Mouse (Mus musculus) midbrain, embryonic 14.5 days (tissue): ENCODE results near the gene Trpd52l3. TPM values are rescaled to one million over a fixed set of nuclear protein-coding genes. Genes with fewer than 3 reads are reported as not detected.
"Not testable (repeated sequence)": the region's sequence is repeated elsewhere in the genome, so short reads cannot be mapped to it uniquely, and the experiment has no call there.

Source experiments
- ATAC-seq: fragments of 200-750 bp; cut with Nextera tagmentation; 2 replicates; pipeline ENCODE4 v1.8.0; 2017; ENCODE audit warnings: moderate number of reproducible peaks, moderate library complexity; ENCODE audit not compliant: low FRiP score, low TSS enrichment
- DNase-seq: peaks from one replicate; pipeline ENCODE4 v3.0.0-alpha.2; 2015
- H3K27ac ChIP-seq: fragments of 300-500 bp; sonication (generic); replicated peaks from 2 replicates; pipeline ENCODE4 v1.5.1; 2014; ENCODE audit warnings: mild to moderate bottlenecking, low read depth, low read length, moderate library complexity
- H3K27me3 ChIP-seq: fragments of 300-500 bp; sonication (generic); 2 replicates; pipeline ENCODE4 v1.6.1; 2014; ENCODE audit warnings: low read length, control low read depth, mixed read lengths; ENCODE audit not compliant: control insufficient read depth, insufficient read depth
- H3K36me3 ChIP-seq: fragments of 300-500 bp; sonication (generic); 2 replicates; pipeline ENCODE4 v1.6.1; 2014; ENCODE audit warnings: low read length, control low read depth; ENCODE audit not compliant: control insufficient read depth, insufficient read depth
- H3K4me1 ChIP-seq: fragments of 300-500 bp; sonication (generic); 2 replicates; pipeline ENCODE4 v1.6.1; 2014; ENCODE audit warnings: mild to moderate bottlenecking, antibody characterized with exemption, low read length, control low read depth; ENCODE audit not compliant: control insufficient read depth, insufficient read depth
- H3K4me2 ChIP-seq: fragments of 300-500 bp; sonication (generic); 2 replicates; pipeline ENCODE4 v1.6.1; 2014; ENCODE audit warnings: mild to moderate bottlenecking, low read length, moderate library complexity
- H3K4me3 ChIP-seq: fragments of 300-500 bp; sonication (generic); replicated peaks from 2 replicates; pipeline ENCODE4 v1.5.1; 2014; ENCODE audit warnings: low read depth, low read length
- H3K9ac ChIP-seq: fragments of 300-500 bp; sonication (generic); replicated peaks from 2 replicates; pipeline ENCODE4 v1.6.1; 2014; ENCODE audit warnings: mild to moderate bottlenecking, low read length, moderate library complexity
- H3K9me3 ChIP-seq: fragments of 300-500 bp; sonication (generic); 2 replicates; pipeline ENCODE4 v1.6.1; 2016; ENCODE audit warnings: low read length, control low read depth, mixed read lengths; ENCODE audit not compliant: control insufficient read depth
- WGBS: fragments of 180-500 bp; shearing (Covaris S2); extraction: QIAGEN DNeasy Blood & Tissue Kit; methylation state at CpG from one replicate; pipeline ENCODE4 v1.1.7; 2014; 5-methylcytosine and 5-hydroxymethylcytosine counted together
- polyA plus RNA-seq: library from polyadenylated mRNA; unstranded; fragments of >200 nt; fragmentation: Nextera tagmentation; extraction: Ambion mirVana; gene quantifications from 2 replicates; pipeline ENCODE4 v1.2.1, GENCODE M21; 2014

Trpd52l3 gene
- polyA plus RNA-seq, 1 experiment from 2014 or later, result not detected

DNA sequence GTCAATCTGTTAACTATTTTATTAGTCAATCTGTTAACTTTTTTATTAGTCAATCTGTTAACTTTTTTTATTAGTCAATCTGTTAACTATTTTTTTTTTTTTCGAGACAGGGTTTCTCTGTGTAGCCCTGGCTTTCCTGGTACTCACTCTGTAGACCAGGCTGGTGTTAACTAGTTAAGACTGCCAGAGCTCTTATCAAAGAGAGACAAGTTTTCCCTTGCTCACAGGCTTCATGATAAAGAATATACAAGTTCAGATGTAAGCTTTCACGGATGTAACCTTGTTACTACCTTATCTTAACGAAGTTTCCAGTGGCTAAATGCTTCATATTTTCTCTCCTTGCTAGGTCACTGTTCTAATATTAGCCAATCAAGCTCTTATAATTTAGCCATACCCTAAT lies 10.7 kb downstream of the Trpd52l3 start:
- H3K4me1 ChIP-seq, result no peaks in the 10 kb centered on the region
- H3K27me3 ChIP-seq, result no peaks in the 10 kb centered on the region
- no peak overlapping the region for H3K27ac ChIP-seq
- no peak overlapping the region for H3K4me2 ChIP-seq
- no peaks in the 10 kb centered on the region for H3K9me3 ChIP-seq
- no peaks in the 10 kb centered on the region for H3K36me3 ChIP-seq
- 89% methylated on average over 3 of the region's 3 CpGs for WGBS
- ATAC-seq, result no peak
- DNase-seq, result no peak
- no peak overlapping the region for H3K9ac ChIP-seq
- no peak overlapping the region for H3K4me3 ChIP-seq

DNA sequence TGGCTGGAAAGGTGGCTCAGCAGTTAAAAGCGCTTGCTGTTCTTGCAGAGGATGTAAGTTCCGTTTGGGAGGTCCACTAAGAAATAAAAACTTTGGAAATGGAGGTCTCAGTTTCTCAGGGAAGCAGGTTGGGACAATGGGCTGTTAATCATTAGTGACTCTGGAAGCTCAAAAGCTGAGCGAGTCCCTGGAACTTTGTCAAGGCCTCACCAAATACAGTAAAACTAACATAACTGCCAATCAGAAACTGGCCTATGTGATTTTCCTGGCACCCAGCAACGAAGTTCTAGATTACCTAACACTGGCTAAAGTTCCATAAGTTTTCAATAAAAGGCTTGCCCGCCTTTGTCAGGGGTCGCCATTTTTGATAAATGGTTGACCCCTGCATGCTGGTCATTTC lies 12.6 kb downstream of the Trpd52l3 start:
- no peaks in the 10 kb centered on the region for H3K9me3 ChIP-seq
- 81% methylated on average over 6 of the region's 6 CpGs for WGBS
- H3K27me3 ChIP-seq, result no peaks in the 10 kb centered on the region
- no peak overlapping the region for H3K9ac ChIP-seq
- no peak overlapping the region for H3K27ac ChIP-seq
- ATAC-seq (no peak), DNase-seq (no peak)
- no peaks in the 10 kb centered on the region for H3K4me1 ChIP-seq
- H3K4me3 ChIP-seq, result no peak overlapping the region
- H3K36me3 ChIP-seq, result no peaks in the 10 kb centered on the region
- H3K4me2 ChIP-seq, result no peak overlapping the region

DNA sequence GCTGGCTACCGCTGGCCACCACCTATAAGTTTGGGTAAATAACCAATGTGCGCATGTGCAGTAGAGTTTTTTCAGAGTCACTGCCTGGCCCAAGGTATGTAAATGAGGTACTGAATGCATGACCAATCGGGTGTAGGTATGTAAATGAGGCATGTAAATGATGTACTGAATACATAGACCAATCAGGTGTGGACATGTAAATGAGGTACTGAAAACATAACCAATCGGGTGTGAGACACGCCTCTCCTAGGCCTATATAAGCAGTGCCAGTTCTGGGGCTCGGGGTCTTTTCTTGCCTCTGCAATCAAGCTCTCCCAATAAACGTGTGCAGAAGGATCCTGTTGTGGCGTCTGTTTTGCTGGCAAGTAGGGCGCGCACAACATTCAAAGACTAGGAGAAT lies 19.8 kb downstream of the Trpd52l3 start:
- H3K27me3 ChIP-seq, H3K4me3 ChIP-seq, H3K4me1 ChIP-seq, H3K9me3 ChIP-seq, H3K36me3 ChIP-seq, H3K4me2 ChIP-seq, H3K27ac ChIP-seq, ATAC-seq, DNase-seq, H3K9ac ChIP-seq: not testable (repeated sequence)
- WGBS, result 94% methylated on average over 10 of the region's 10 CpGs

DNA sequence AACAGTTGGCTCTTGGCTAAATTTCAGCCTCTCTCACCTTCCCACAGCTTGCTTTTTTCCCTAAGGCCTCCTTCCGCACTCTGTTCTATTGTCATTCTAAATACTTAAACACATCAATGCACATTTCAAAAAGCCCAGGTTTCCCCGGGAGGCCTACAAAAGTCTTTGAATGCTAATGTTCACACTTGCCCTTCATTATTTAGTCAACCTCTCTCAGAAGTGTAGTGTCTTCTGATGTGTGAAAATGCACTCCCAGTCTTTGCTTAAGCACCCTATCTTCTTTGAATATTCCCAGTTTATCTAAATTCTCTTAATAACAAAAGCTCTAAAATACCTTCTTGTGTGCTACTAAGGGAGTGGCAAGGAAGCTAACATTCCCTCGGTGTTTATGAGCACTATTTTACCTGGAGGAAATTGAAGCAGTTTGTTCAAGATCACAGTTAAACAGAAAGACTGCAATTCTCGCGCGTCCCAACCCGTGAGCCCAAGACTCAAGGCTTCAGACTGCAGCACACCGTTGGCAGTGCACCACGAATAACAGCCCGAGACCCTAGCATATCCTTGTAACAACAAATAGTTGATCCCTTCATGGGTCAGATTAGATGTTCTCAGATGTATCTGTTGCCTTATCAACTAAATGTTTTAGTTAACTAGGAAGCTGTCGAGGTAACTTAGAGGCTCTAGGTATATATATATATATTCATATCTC lies 25.6 kb downstream of the Trpd52l3 start:
- Histone ChIP-seq H3K9me3 (no peaks in the 10 kb centered on the region), H3K9ac (peak overlapping the region; percentile 99; the same call in 1 of the 2 replicates), H3K27ac (peak overlapping the region; percentile 95), H3K27me3 (no peaks in the 10 kb centered on the region), H3K36me3 (no peaks in the 10 kb centered on the region), H3K4me2 (peak overlapping the region; percentile 80), H3K4me3 (peak overlapping the region; percentile 100), H3K4me1 (peaks cover 36% of the 10 kb centered on the region)
- ATAC-seq (no peak), DNase-seq (peak; percentile 61)
- 11% methylated on average over 11 of the region's 11 CpGs for WGBS

DNA sequence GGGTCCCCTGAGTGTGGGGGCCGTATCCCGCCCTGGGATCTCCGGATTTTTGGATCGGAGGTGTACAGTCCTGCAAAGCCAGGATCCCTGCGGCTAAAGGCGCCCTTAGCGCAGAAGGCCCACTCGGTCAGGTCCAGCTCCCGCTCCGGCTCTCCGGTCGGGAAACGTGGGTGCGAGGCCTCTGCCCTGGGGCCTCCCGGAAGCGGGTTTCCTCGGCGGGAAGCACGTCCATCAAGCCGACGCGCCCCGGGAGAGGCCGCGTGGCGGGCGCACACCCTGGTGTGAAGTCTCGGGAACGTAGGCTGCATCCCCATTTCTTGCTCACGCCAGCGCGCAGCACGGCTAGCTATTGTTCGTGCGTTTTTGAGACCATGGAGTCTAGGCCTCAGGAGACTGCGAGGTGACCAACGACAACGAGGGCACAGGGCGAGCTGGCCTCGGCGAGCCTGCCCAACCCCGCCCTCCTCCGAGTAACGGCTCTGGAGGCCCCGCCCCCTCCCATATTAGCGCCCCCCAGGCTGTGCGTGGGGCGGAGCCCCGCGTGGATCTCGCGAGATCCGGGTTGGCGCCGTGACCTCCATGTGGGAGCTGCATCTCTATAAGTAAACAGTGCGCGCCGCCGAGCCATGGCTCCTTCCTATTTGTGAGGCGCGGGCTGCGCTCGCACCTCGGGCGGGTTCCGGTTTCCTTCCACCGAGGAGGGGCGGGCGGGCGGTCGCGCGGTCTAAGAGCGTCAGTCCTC lies 26.5 kb downstream of the Trpd52l3 start, which contains the start of gene Uhrf2:
Uhrf2 (plus strand) TSS at position 620 of the 742 bp plus-strand sequence.
- peak within 1 kb of the TSS; percentile 99 for H3K9ac ChIP-seq
- DNase-seq, result peak; percentile 99
- WGBS, result under 1% methylated on average over 74 of the region's 74 CpGs

DNA sequence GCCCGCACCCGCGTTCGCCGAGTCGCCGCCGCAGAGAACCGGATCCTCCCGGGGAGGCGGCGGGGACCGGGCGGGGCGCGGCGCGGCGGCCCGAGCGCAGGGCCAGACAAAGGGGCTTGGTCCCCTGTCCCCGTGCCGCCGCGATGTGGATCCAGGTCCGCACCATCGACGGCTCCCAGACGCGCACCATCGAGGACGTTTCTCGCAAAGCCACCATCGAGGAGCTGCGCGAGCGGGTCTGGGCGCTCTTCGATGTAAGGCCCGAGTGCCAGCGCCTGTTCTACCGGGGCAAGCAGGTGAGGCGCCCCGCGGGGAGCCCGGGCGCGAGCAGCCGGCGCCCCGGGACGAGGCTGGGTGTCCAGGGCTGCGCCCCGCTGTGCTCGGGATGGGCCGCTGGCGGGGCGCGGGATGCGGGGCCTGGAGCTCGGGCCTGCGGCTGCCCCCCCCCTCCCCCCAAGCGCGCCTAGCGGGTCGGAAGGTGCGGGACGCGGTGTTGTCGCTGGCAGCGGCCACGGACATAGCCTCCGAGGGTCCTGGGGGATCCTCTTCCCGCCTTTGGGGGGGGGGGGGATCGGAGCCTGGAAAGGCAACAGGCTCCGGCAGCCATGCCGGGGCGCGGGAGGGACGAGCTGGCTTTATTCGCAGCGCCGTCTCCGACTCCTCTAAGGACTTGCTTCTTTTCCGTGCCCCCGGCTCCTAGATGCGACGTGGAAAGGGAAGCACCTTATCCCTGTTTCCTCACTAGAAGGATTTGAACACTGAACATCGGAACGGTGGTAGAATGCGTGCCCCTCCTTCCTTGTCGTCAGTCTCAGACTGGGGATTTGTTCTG lies 27.3 kb downstream of the Trpd52l3 start:
- Histone ChIP-seq H3K4me2 (peak overlapping the region; percentile 80), H3K27ac (peak overlapping the region; percentile 95), H3K4me1 (peaks cover 42% of the 10 kb centered on the region), H3K9ac (peak overlapping the region; percentile 99), H3K9me3 (no peaks in the 10 kb centered on the region), H3K4me3 (peak overlapping the region; percentile 100), H3K27me3 (no peaks in the 10 kb centered on the region), H3K36me3 (no peaks in the 10 kb centered on the region)
- ATAC-seq (peak; percentile 36; the same call in 1 of the 2 replicates), DNase-seq (peak; percentile 64)
- under 1% methylated on average over 85 of the region's 92 CpGs for WGBS

More for the DNA sequence above, 26.5 kb downstream of the Trpd52l3 start, which contains the start of gene Uhrf2:
- peak within 1 kb of the TSS; percentile 100 for H3K4me3 ChIP-seq
- H3K4me1 ChIP-seq, result peaks cover 42% of the 10 kb centered on the region
- no peaks in the 10 kb centered on the region for H3K36me3 ChIP-seq
- H3K27me3 ChIP-seq, result no peaks in the 10 kb centered on the region
- H3K9me3 ChIP-seq, result no peaks in the 10 kb centered on the region
- peak; percentile 98 for ATAC-seq
- peak within 1 kb of the TSS; percentile 95 for H3K27ac ChIP-seq
- H3K4me2 ChIP-seq, result peak within 1 kb of the TSS; percentile 80

DNA sequence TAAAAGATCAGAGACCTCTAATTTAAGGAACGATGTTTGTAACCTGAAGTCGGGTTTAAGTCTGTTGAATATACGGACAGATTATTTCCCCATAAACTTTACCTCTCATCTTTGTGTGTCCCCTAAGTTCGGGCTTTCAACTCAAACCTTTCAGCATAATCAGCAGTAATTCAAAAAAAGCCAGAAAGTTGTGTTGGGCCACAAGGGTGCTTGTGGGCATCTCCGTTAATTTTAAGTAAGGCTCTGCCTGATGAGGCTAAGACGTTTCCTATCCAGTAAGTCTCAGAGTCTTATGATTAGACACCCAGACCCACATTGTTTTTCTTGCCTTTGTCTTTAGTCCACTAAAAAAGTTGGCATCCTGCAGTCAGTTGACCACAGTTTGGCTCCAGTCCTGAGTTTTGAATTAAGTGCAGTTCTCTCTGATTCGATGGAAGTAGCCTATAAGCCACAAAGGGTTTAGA lies 27.9 kb downstream of the Trpd52l3 start:
- H3K4me1 ChIP-seq, result peaks cover 42% of the 10 kb centered on the region
- H3K27me3 ChIP-seq, result no peaks in the 10 kb centered on the region
- H3K4me2 ChIP-seq, result peak overlapping the region; percentile 80
- 3% methylated on average over 7 of the region's 7 CpGs for WGBS
- no peaks in the 10 kb centered on the region for H3K36me3 ChIP-seq
- no peak overlapping the region; the same call in 1 of the 2 replicates for H3K27ac ChIP-seq
- H3K9ac ChIP-seq, result peak overlapping the region; percentile 99
- peak overlapping the region; percentile 100 for H3K4me3 ChIP-seq
- H3K9me3 ChIP-seq, result no peaks in the 10 kb centered on the region
- DNase-seq, result peak; percentile 32
- no peak for ATAC-seq

DNA sequence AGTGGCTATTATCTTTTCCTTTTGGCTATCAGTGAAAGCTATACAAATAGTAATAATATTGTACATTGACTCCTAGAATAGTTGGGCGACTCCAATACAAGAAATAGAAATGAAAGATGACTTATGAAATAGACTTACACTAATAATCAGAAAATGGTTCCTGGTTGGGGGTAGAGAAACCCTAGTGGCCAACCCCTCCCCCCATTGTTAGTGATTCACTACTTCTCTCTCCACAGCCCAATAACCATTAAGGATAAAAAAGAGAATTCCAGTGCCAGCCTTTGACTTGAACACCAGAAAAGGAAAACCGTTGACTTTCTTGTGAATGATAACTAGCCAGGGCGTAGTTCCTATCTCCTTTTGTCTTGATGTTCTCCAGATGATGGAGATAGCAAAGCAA lies 28.6 kb downstream of the Trpd52l3 start:
- no peaks in the 10 kb centered on the region for H3K27me3 ChIP-seq
- peaks cover 45% of the 10 kb centered on the region for H3K4me1 ChIP-seq
- H3K4me2 ChIP-seq, result peak overlapping the region; percentile 80
- H3K36me3 ChIP-seq, result no peaks in the 10 kb centered on the region
- no peaks in the 10 kb centered on the region for H3K9me3 ChIP-seq
- H3K4me3 ChIP-seq, result peak overlapping the region; percentile 100
- ATAC-seq (no peak), DNase-seq (no peak)
- no peak overlapping the region for H3K9ac ChIP-seq
- 56% methylated on average over 3 of the region's 3 CpGs for WGBS
- H3K27ac ChIP-seq, result no peak overlapping the region
